Mouse (Mus musculus) liver, postnatal 0 days (tissue): ENCODE data around the gene Hipk2.

Experiments
- CTCF ChIP-seq: sonication (generic); IDR thresholded peaks from 2 replicates; pipeline ENCODE4 v1.5.1; 2016; ENCODE audit warnings: antibody characterized with exemption, low read depth
- EP300 ChIP-seq: IDR thresholded peaks from 2 replicates; pipeline ENCODE4 v1.6.1; 2016; ENCODE audit warnings: antibody characterized with exemption, low read depth, mild to moderate bottlenecking

DNA sequence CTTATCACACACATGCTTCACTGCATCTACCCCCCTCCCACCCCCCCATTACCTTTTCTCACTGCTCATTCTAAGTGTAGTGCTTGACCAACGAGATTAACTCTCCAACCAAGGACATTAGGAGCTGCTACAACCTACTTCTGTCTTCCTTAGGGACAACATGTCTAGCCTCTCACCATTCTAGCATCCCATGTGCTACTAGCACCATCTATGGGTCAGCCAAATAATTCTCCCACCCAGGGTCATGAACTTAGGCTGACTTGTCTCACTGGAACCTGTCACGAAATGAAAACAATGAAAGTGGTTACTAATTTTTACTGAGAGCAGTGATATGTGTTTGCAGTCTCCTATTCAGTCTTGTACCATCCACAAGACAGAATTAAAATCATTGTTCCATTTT lies 138.2 kb downstream of the Hipk2 start:
- TF ChIP-seq CTCF (peak; percentile 60), EP300 (no peak)
